Mouse (Mus musculus): ENCODE data around the gene Gipc3. TPM values are rescaled to one million over a fixed set of nuclear protein-coding genes. Genes with fewer than 3 reads are reported as not detected.

Gipc3 gene
- polyA plus RNA-seq, 1 experiment from 2014 or later = not detected

DNA sequence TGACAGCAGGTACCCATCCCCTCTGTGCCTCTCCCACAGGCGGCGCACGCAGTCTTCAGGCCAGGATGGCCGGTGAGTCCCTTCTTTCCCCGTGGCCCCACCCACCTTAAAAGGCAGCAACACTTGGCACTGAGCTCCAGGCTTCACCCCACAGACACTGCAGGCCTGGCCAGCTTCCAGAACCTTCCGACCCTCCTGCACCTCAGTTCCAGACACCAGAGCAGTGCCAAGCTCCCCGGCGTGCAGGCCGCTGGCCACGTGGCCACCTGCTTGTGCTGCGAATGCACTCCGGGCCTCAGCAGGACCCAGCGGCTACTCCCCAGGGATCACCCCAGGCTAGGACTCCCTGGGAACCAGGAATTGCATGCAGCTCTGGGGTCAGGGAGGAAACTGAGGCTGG lies 29.5 kb downstream of the Gipc3 start:
- ATAC-seq (ENCODE audit: low FRiP score) = no peak
- Histone ChIP-seq H3K4me3 (no peak overlapping the region), H3K9me3 (replicated peaks) (no peaks in the 10 kb centered on the region), H3K27ac (no peak overlapping the region), H3K9ac (no peak overlapping the region), H3K4me2 (replicated peaks) (no peak overlapping the region), H3K36me3 (peaks cover 90% of the 10 kb centered on the region), H3K4me1 (peaks cover 13% of the 10 kb centered on the region), H3K27me3 (no peaks in the 10 kb centered on the region)
- WGBS = 95% methylated on average over 13 of the region's 13 CpGs

DNA sequence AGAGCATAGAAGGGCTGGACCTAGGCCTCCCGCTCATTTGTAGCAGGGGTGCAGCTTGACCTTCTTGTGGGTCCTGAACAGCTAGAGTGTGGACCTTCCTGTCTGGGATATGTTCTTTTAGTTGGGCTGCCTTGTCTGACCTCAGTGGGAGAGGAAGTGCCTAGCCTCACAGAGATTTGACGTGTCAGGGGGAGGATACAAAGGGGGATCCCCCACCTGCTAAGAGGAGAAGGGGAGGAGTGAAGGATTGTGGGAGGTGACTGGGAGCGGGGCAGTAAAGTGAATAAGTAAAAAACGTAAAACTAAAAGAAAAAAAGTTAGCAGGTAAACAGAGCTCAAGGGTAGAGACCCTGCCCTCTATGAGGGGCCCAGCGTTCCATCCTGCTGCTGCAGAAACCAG lies 33.5 kb downstream of the Gipc3 start:
- no peaks in the 10 kb centered on the region for H3K27me3 ChIP-seq
- no peaks in the 10 kb centered on the region for H3K9me3 ChIP-seq (replicated peaks)
- H3K4me2 ChIP-seq (replicated peaks) = no peak overlapping the region
- H3K4me3 ChIP-seq = no peak overlapping the region
- no peak for ATAC-seq (ENCODE audit: low FRiP score)
- no peak overlapping the region for H3K9ac ChIP-seq
- H3K27ac ChIP-seq = no peak overlapping the region
- H3K36me3 ChIP-seq = peaks cover 93% of the 10 kb centered on the region
- WGBS = 87% methylated on average over 5 of the region's 5 CpGs
- H3K4me1 ChIP-seq = 0 out of 2 replicates have a peak, but pooled peaks cover 5% of the 10 kb centered on the region

- Histone ChIP-seq H3K4me1 (peaks cover 14% of the 10 kb centered on the region; the same call in 1 of the 2 replicates), H3K4me2 (replicated peaks) (no peak overlapping the region), H3K36me3 (peaks cover 69% of the 10 kb centered on the region), H3K9me3 (replicated peaks) (no peaks in the 10 kb centered on the region), H3K9ac (no peak overlapping the region), H3K4me3 (no peak overlapping the region), H3K27me3 (no peaks in the 10 kb centered on the region), H3K27ac (no peak overlapping the region)
- no peak for ATAC-seq (ENCODE audit: low FRiP score)
- WGBS = 91% methylated on average over 21 of the region's 21 CpGs
Observed at GRCm38 (mm10) chr10:81306837-81307682, 36.0 kb downstream of the Gipc3 start.

- ATAC-seq (ENCODE audit: low FRiP score) = no peak
- Histone ChIP-seq H3K9ac (no peak overlapping the region), H3K4me2 (replicated peaks) (no peak overlapping the region), H3K27ac (no peak overlapping the region), H3K27me3 (no peaks in the 10 kb centered on the region), H3K4me1 (peaks cover 19% of the 10 kb centered on the region), H3K36me3 (peaks cover 61% of the 10 kb centered on the region), H3K4me3 (no peak overlapping the region), H3K9me3 (replicated peaks) (no peaks in the 10 kb centered on the region)
- WGBS = 95% methylated on average over 12 of the region's 12 CpGs
Observed at GRCm38 (mm10) chr10:81306173-81306668, 36.8 kb downstream of the Gipc3 start.

DNA sequence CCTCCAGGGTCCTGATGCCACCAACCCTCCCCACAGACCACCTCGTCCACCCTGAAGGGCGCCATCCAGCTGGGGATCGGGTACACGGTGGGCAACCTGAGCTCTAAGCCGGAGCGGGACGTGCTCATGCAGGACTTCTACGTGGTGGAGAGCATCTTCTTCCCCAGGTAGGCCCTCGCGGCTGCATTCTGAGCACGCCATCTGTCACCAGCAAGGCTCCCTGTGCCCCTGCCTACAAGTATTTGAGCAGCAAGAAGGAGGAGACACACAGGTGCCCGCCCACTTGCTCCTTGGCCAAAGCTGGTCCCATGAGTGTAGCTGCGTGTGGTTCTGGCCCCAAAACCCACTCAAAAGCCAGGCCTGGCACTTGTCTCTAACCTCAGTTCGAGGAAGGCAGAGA lies 37.4 kb downstream of the Gipc3 start:
- H3K9ac ChIP-seq = no peak overlapping the region
- peaks cover 23% of the 10 kb centered on the region for H3K4me1 ChIP-seq
- peaks cover 55% of the 10 kb centered on the region for H3K36me3 ChIP-seq
- no peak overlapping the region for H3K4me3 ChIP-seq
- no peaks in the 10 kb centered on the region for H3K27me3 ChIP-seq
- WGBS = 92% methylated on average over 14 of the region's 14 CpGs
- H3K9me3 ChIP-seq (replicated peaks) = no peaks in the 10 kb centered on the region
- H3K27ac ChIP-seq = no peak overlapping the region
- no peak overlapping the region for H3K4me2 ChIP-seq (replicated peaks)
- no peak for ATAC-seq (ENCODE audit: low FRiP score)

- Histone ChIP-seq H3K4me1 (peaks cover 29% of the 10 kb centered on the region), H3K4me3 (no peak overlapping the region), H3K4me2 (replicated peaks) (no peak overlapping the region), H3K9me3 (replicated peaks) (no peaks in the 10 kb centered on the region), H3K27me3 (no peaks in the 10 kb centered on the region), H3K9ac (peak overlapping the region; percentile 18; the same call in 1 of the 2 replicates), H3K27ac (no peak overlapping the region), H3K36me3 (peaks cover 46% of the 10 kb centered on the region)
- 17% methylated on average over 5 of the region's 9 CpGs for WGBS
- ATAC-seq (ENCODE audit: low FRiP score) = no peak
Observed at GRCm38 (mm10) chr10:81304597-81305238, 38.3 kb downstream of the Gipc3 start.

DNA sequence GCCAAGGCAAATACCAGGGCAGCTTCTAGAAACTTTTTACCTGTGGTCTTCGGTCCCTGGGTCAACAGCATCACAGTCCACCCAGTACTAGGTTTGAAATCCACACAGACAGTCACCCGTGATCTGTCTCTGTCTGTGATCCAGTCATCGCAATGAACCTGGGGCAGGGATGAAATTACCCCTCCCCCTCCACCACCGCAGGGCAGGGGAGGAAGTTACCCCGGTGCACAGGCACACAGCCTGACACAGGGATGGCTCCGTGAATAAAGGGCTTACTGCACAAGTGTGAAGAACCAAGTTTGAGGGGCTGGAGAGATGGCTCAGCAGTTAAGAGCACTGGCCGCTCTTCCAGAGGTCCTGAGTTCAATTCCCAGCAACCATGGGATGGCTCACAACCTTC lies 39.3 kb downstream of the Gipc3 start:
- Histone ChIP-seq H3K4me1 (peaks cover 33% of the 10 kb centered on the region), H3K36me3 (peaks cover 36% of the 10 kb centered on the region), H3K27me3 (no peaks in the 10 kb centered on the region), H3K9ac (no peak overlapping the region), H3K4me3 (no peak overlapping the region), H3K9me3 (replicated peaks) (no peaks in the 10 kb centered on the region), H3K4me2 (replicated peaks) (no peak overlapping the region), H3K27ac (no peak overlapping the region)
- ATAC-seq (ENCODE audit: low FRiP score) = no peak
- WGBS = 75% methylated on average over 7 of the region's 7 CpGs

DNA sequence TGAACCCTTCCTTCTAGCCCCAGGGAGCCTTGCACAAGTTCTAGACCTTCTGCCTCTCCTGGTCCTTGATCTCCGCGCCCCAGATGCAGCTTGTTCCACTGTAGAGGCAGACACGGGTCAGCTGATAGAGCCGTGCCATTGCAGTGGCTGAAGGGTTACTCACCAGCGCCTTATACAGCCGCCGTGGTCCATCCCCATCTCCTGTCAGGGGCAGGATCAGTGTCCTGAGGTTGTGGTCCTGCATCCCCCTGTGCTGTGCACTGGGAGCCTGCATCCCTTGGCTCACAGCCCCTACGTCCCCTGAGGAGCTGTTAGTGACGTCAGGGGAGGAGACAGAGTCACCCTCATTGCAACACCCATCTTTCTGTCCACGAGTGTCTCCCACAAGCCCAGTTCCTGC lies 39.8 kb downstream of the Gipc3 start:
- Histone ChIP-seq H3K27ac (no peak overlapping the region), H3K9me3 (replicated peaks) (no peaks in the 10 kb centered on the region), H3K4me1 (peaks cover 33% of the 10 kb centered on the region), H3K27me3 (no peaks in the 10 kb centered on the region), H3K4me2 (replicated peaks) (no peak overlapping the region), H3K9ac (no peak overlapping the region), H3K4me3 (no peak overlapping the region), H3K36me3 (peaks cover 32% of the 10 kb centered on the region)
- ATAC-seq (ENCODE audit: low FRiP score) = no peak
- 79% methylated on average over 10 of the region's 10 CpGs for WGBS

- Histone ChIP-seq H3K4me2 (replicated peaks) (no peak overlapping the region), H3K27ac (no peak overlapping the region), H3K4me3 (no peak overlapping the region), H3K4me1 (peaks cover 33% of the 10 kb centered on the region), H3K9ac (peak overlapping the region; percentile 4; the same call in 1 of the 2 replicates), H3K36me3 (peaks cover 28% of the 10 kb centered on the region), H3K27me3 (no peaks in the 10 kb centered on the region), H3K9me3 (replicated peaks) (no peaks in the 10 kb centered on the region)
- 65% methylated on average over 14 of the region's 14 CpGs for WGBS
- no peak for ATAC-seq (ENCODE audit: low FRiP score)
Observed at GRCm38 (mm10) chr10:81302781-81303218, 40.3 kb downstream of the Gipc3 start.

DNA sequence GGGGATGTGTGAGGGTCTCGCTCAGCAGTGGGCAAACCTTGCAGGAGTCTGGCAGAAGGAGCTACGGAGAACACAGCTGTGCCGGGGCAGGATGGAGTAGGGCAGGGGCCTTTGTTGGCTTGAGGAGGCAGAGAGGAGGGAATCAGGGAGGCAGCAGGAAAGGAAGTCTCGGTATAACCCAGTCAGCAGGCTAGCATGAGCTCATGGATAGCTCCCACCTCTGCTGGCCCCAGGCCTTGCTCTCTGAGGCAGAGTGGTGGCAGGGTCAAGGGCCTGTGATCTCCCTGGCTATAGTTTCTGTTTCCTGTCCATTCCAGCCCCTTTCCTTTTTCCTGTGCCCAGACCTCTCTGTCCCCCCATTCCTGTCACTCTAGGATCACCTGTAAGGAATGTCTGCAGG lies 40.8 kb downstream of the Gipc3 start:
- Histone ChIP-seq H3K27me3 (no peaks in the 10 kb centered on the region), H3K4me3 (no peak overlapping the region), H3K4me1 (peaks cover 37% of the 10 kb centered on the region), H3K9me3 (replicated peaks) (no peaks in the 10 kb centered on the region), H3K36me3 (peaks cover 23% of the 10 kb centered on the region), H3K4me2 (replicated peaks) (no peak overlapping the region), H3K9ac (0 out of 2 replicates have a peak overlapping the region, but pooled peaks have one; percentile 0), H3K27ac (no peak overlapping the region)
- 59% methylated on average over 4 of the region's 4 CpGs for WGBS
- ATAC-seq (ENCODE audit: low FRiP score) = no peak

- Histone ChIP-seq H3K27me3 (no peaks in the 10 kb centered on the region), H3K36me3 (peaks cover 13% of the 10 kb centered on the region), H3K4me2 (replicated peaks) (no peak overlapping the region), H3K4me1 (peaks cover 39% of the 10 kb centered on the region), H3K27ac (no peak overlapping the region), H3K4me3 (no peak overlapping the region), H3K9me3 (replicated peaks) (no peaks in the 10 kb centered on the region), H3K9ac (no peak overlapping the region)
- WGBS = 72% methylated on average over 9 of the region's 9 CpGs
- ATAC-seq (ENCODE audit: low FRiP score) = no peak
Observed at GRCm38 (mm10) chr10:81301321-81301720, 41.7 kb downstream of the Gipc3 start.

DNA sequence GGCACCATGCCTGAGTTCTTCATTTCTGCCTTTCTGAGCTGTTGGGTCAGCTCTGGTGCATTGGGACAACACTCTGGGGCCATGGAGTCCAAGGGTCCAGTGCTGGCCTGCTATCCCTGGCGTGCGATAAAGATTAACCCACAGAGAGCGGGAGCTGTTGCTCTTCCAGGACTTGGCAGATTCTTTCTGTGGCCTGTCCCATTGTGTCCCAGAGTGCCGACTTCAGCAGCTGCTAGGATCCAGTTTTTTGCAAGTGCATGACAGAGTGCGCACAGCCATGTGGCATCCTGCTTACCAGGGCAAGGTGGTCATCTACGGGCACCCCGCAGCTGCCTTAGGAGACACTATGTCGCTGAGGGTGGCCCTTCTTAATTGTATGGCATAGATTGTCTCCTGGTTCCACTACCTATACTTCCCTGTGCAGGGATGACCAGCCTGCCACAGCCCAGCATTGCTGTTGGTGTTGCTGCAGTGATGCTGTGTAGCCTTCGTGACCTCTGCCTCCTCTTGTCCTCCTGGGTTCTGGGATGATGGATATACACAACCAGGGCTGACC lies 42.6 kb downstream of the Gipc3 start:
- Histone ChIP-seq H3K9me3 (replicated peaks) (no peaks in the 10 kb centered on the region), H3K27me3 (no peaks in the 10 kb centered on the region), H3K9ac (0 out of 2 replicates have a peak overlapping the region, but pooled peaks have one; percentile 18), H3K4me2 (replicated peaks) (no peak overlapping the region), H3K36me3 (peaks cover 9% of the 10 kb centered on the region), H3K4me1 (peaks cover 42% of the 10 kb centered on the region), H3K27ac (no peak overlapping the region), H3K4me3 (no peak overlapping the region)
- no peak for ATAC-seq (ENCODE audit: low FRiP score)
- WGBS = 78% methylated on average over 9 of the region's 9 CpGs

Data from hindbrain, embryonic 12.5 days (tissue).